Mouse (Mus musculus) B cell, adult 2 months (primary cell): ENCODE measurements around the gene Trim10.
A peak's percentile ranks its signal among the peaks of the same experiment; 100 is the strongest.
"Not testable (repeated sequence)": the region's sequence is repeated elsewhere in the genome, so short reads cannot be mapped to it uniquely, and the experiment has no call there.

Source experiments
- DNase-seq, 2 experiments: peaks; one replicate each; pipeline ENCODE4 v3.0.0; 2022

Gene Trim10

DNA sequence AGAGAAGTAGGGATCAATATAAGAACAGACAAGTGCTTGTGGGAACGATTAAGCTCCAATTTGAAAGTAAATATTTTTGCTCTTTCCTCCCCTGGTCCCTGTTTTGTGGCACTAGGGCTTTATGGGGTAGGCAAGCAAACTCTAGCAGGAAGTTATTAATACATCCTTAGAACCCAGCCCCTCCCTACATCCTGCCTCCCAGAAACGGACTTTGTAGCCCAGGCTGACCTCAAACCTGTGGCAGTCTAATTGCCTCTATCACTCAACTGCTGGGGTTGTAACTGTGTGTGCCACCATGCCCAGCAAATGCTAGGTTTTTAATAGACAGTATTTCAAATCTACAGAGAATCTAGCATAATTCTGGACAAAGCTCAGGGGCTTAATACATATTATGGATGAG is 7.7 kb upstream of the Trim10 start:
- no peak for DNase-seq

DNA sequence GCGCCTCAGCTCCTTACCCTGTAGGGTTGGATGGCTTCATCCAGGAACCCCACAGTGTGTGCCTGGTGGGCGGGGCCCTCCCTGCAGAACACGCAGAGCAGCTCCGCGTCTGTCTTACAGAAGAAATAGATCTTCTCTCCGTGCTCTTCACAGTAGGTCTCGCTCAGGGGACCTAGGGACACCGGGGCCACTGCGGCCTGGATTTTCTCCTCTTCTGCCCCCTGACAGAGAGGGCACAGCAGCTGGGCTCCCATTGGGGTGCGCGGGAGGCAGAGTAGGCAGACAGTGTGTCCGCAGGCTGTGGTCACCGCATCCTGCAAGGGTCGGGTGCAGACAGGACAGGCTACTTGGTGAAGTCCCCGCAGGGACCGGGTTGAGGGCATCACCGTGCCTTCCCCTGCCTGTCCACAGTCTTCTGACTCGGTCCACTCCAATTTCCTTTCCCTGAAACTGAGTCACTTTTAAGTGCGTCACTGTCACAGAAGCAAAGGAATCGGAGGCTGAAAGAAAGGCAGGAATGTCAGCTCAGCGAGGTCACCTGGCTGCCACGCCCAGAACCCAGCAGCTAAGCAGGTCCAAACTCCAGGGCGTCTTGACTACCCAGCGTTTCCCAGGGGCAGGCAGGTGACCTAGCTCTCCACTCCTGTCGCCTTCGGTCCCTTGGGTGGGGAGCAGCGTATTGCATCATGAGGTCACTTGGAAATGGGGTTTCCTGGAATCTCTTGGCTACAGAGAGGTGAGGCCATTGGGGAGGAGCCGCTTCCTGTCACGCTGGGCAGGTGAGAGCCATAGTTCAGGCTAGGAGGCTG is 2.5 kb upstream of the Trim10 start, which contains the start of gene Trim15:
Trim15 (minus strand) TSS at position 492 of the 809 bp plus-strand sequence.
- no peak for DNase-seq

DNA sequence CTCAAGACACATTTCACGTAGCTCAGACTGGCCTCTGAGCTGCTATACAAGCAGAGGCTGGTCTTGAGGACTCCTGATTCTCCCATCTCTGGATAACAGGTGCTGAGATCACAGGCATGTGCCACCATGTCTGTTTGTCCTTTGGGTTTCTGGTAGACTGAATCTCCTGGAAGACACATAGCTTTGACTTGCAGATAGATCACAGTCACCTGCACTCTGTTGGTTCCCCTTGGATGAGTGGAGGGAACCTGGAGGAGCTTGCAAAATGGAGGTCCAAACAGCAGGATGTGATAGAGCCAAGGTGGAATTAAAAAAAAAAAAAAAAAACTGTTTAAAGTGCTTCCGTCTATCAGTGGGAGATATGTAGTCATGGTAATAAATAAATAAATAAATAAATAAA is 538 bp upstream of the Trim10 start:
- DNase-seq = no peak

DNA sequence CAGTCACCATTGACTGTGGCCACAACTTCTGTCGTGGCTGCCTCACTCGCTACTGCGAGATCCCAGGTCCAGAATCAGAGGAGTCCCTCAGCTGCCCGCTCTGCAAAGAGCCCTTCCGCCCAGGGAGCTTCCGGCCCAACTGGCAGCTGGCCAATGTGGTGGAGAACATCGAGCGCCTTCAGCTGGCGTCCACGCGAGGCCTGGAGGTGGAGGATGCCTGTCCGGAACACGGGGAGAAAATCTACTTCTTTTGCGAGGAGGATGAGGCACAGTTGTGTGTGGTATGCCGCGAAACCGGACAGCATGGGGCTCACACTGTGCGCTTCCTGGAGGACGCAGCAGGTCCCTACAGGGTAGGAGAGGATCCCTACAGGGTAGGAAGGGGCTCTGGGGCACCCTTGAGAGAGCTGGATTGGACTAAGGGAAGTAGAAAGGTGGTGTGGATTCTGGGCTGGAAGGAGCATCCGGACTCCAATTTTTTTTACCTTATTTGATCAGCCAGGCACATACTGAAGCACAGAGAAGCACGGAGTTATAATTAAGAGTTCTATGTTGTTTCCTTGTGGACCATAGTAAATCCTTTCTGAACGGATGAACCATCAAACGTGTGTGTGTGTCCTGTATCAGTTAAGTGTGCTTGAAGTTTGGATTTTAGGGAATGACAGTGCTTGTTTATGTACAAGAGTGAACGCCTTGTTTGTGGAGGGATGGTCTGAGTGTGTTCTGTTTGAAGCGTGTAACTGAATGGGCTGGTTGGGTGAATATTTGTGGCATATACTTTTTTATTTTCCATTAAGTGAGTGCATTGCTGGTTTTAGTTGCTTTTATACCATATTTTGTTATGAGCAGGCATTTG is 809 bp downstream of the Trim10 start:
- no peak for DNase-seq

DNA sequence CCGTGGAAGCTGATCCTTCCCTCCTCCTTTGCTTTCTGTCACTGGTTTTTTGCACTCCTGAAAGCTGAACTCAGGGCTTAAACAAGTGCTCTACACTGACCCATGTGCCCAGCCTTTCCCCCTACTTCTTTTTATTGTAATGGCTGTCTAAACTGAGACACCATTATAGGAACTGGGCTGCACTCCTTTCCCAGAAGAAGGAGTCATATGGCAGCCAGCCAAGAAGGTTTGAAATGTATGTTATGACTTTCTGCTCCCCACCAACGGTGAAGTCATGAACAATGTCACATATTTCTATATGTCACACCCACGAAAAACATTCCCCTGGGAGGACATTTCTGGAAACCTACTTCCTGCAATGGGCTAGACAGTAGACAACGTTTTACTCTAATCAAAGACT is 5.3 kb downstream of the Trim10 start:
- DNase-seq = no peak

DNA sequence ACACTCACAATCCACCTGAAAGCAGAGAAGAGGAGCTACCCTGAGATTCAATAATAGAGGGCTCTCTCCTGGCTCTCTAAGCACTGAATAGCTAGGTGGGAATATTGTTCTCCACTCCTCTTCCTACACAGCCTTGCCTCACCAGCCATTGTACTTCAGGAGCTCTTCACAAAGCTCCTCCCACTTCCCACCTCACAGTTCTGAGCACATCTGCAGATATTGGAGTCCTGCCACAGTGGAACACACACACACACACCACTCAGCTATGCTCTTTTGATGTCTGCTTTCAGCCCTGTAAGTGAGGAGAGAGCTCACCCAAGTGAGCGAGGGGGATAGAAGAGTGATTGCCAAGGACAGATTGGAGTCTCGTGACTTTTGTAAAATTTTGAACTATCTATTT is 14.0 kb downstream of the Trim10 start:
- no peak for DNase-seq

DNA sequence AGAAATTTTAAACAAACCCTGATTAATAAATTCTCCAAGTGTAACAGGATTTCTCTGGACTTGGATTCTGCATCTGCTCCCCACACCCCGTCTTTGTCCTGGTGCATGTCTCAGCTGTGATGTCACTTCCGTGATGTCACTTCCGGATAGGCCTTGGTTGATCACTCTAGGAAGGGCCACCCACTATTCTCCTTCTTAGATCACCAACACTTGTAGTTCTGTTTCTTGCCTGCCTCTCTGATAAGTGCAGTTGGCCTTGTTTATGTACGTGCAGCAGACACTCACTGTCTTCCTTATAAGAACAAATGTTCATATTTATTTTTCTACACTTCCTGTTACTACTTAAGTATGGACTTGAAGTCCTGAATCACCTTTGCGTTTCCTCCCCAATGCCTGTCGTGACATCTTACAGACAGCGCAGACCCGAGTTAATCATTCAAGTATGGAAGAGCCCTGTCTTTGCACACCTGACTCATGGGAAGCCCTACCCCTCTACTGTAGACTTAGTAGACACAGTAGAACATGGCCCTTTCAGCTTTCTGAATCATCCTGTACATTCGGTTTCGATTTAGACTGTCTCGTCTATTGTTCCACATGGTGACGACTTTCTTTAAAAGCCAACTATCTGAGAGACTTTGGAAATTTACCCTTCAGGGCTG is 15.9 kb downstream of the Trim10 start:
- no peak for DNase-seq

DNA sequence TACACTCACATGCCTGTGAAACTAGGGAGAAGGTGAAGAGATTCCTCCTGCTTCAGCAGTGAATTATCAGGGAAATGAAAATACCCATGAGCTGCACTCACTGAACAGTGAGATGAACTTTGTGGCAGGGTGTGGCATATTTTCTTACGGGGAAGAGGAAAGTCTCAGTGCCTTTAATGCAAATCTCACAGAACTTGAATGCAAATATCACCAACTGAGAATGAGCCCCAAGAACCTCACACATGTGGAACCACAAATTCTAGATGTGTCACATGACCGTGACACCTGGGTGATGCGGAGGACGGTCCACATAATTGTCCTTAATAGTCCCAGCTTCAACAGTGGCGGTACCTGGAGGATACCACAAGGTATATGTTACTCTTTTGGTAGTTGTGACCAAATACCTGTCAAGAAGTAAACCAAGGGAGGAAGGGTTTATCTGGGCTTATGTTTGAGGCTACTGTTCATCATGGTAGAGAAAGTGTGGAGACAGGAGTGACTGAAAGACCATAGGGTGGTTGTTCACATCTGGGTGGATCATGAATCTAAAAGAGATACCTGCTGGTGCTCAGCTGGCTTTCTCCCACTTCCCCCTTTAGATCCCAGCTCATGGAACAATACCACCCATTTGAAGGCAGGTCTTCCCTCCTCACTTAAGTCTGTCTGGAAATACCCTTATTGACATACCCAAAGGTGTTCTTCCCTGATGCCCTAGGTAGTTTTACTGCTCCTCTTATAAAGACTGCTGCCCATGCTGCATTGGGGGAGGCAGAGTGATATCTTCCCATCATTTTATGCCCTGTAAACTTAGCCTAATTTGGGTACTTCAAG is 20.9 kb downstream of the Trim10 start, which contains the start of gene Trim40:
Trim40 (minus strand) TSS at position 51 of the 831 bp plus-strand sequence.
- DNase-seq = no peak

DNA sequence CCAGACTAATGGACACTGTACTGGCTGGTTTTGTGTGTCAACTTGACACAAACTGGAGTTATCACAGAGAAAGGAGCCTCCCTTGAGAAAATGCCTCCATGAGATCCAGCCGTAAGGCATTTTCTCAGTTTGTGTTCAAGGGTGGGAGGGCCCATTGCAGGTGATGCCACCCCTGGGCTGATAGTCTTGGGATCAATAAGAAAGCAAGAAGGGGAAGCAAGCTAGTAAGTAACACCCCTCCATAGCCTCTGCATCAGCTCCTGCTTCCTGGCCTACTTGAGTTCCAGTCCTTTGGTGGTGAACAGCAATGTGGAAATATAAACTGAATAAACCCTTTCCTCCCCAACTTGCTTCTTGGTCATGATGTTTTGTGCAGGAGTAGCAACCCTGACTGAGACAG is 22.1 kb downstream of the Trim10 start:
- DNase-seq = not testable (repeated sequence)

DNA sequence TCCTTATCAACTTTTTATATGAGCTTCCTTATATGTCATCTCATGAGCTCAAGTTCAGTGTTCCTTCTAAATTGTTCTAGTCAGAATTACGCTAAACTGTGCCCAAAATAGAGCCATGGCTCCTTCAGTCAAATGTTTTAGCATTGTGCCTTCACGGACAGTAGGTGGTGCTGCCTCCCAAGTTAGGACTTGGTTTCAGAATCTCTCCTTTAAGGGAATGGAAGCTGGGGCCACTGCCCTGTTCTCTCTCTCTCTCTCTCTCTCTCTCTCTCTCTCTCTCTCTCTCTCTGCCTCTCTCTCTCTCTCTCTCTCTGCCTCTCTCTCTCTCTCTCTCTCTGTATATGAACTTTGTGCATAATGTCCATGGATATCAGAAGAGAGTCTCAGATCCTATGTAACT is 23.0 kb downstream of the Trim10 start:
- peak; percentile 46 to 50 for DNase-seq

DNA sequence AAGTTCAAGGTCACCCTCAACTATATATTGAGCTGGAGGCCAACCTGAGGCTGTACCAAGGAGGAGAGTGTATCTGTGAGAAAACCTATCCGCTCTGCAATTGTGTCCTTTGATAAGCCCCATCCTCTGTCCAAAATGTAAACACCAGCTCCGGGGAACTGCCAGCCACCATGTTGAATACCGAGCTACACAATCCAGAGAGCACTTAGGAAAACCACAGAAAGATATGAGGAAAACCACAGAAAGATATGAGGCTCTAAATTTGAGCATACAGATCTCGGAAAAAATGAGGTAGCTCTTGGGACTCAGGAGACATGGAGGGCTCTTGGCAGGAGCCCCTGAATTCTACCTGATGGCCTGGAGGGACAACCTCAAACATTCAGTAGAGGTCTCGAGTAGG is 24.0 kb downstream of the Trim10 start:
- no peak for DNase-seq

DNA sequence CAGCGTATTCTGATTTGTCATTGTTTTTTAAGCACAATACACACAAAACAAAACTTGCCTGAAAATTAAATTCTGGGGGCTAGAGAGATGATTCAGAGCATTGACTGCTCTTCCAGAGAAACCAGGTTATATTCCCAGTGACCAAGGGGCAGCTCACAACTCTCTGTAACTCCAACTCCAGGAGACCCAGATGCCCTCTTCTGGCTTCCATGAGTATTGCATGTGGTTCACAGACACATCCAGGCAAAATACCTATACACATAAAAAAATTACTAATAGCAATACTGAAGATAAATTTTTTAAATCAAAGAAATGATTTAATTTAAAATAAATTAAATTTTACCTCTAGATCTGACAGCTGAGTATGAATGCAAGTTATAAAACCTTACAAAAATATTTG is 27.2 kb downstream of the Trim10 start:
- DNase-seq = no peak

DNA sequence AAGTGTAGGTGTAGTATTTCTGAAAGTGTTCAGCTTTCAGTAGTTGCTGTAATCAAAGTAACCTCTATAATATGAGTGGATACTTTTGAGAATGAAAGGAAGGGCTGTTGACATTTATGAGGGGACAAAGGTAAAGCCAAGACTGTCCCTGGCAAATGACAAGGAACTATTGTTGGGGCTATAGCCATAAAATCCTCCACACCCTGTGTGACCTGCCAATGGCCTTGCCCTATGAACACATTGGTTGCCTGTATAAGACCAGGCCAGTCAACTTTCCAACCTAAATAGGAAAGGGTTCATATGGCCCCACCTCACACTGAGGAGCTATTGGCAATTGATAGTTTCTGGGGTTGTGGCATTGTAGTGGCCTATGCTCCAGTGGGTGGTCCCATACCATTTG is 27.7 kb downstream of the Trim10 start:
- no peak for DNase-seq

DNA sequence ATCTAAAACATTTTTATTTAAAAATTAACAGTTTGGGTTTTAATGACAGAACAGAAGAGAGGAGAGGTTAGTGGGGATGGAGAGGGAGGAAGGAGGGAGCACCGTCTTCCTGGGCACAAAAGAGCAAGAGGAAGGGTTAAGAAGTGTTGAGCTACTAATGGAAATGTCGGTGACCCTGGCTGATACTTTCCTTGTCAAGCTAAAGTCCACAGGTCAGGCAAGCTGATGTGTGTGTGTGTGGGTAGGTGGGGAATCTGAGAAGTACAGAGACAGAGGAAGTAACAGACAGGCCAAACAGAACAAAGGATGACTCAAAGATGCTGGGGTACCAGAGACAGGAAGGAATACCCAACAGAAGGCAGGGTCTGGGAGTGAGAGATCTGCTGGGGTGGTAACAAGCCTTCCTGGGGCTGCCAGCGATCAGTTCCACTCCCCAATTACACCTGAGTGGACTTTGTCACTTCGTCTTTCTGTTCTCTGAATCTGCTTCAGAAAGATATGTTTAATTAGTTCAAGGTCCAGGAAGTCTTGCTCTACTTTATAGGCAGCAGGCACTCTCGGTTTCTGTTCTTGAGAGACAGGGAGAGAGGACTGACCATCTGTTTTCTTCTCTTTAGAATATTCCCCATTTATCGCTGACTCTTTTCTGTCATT is 28.3 kb downstream of the Trim10 start, which contains the start of gene Trim31:
Trim31 (plus strand) TSS at position 567 of the 654 bp plus-strand sequence.
- DNase-seq = no peak

DNA sequence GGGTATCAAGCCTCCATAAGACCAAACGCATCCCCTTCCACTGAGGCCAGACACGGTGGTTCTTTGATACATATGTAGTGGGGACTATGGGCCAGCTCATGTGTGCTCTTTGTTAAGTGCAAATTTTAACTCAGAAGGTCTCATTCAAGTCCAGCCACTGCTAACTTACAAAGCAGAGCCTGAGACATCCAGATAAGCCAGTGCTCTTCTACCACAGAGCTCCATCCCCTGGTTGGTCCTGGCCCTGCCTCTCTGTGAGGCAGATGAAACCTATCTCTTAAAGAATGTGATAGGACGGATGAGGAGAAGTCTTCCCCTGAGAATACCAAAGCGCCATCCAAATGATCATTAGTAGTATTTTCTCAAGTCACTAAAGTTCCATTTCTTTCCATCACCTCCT is 30.0 kb downstream of the Trim10 start:
- no peak for DNase-seq

DNA sequence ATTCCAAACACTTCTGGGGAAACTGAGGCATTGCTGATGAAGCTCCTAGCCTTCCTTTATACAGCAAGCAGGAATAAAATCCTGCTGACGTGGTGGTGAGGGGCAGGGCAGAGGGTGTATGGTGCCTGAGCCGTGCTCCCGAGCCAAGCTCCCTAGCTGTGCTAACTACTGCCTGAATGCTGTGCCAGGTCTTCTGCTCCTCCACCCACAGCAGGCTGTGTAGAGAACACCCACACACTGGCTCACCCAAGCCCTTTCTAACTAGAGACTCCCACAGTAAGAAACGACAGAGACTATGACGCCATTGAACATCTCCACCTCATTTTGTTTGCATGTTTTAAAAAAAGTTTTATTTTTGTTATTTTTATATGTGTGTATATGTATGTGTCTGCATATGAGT is 30.6 kb downstream of the Trim10 start:
- no peak for DNase-seq

DNA sequence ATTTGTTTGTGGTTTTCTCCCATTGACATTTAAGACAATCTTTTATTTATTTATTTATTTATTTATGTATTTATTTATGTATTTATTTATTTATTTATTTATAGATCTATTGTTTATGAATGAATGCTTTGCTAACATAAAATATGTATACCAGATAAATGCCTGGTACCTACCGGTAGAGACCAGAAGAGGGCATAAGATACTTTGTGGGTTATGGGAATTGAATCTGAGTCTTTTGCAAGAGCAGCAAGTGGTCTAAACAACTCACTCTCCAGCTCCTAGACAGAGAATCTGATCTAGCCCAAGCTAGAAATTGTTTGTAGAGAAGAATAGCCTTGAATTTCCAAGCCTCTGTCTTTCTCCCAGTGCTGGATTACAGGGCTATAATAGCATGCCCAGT is 31.3 kb downstream of the Trim10 start:
- DNase-seq = no peak

DNA sequence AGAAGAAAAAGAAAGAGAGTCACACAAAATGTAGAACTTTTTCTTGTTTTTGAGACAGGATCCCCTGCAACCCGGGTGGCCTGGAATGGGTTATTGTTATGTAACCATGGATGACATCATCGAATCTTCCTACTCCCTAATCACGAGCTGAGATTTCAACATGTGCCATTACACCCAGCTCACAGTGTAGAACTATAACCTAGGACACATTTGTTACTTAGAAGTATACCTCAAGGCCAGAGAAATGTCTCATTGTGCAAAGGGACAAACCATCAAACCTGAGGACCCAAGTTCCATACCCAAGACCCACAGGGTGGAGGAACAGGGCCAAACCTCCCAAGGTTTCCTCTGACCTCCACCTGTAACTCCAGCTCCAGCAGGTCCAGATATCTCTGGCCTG is 34.3 kb downstream of the Trim10 start:
- no peak for DNase-seq

DNA sequence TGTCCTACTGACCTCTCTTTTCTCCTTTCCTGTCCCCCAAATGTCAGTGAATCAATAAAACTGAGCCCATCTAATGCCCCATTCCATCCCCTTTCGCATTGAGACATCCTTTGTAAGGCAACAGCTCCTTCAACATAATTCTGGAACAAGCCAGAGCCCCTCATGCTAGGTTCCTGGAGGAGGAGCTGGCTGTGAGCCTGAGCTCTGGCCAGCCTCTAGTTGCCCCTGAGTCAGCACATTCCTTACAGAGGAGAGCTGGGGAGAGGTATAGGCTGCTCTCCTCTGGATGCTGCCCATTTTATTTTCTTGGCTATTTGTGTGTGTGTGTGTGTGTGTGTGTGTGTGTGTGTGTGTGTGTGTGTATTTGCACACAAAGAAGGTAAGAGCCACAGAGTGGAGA is 38.9 kb downstream of the Trim10 start:
- no peak for DNase-seq

DNA sequence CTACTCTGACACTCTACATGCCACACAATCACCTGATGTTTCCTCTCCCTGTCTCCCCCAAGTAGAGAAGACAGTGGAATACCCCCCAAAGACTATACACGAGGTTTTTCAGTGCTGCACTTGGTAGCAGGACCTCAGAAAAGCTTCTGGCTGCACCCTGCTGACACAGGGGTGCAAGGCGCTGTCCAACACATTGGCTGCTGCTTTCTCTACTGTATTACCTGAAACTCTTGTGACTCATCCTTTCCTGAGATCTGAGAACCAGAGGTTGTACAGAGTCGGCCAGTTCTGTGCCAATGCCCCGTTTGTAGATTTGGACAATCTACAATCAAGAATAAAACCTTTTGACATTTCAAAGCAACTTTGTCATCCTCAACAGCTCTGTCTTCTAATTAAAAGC is 40.4 kb downstream of the Trim10 start:
- DNase-seq = no peak

DNA sequence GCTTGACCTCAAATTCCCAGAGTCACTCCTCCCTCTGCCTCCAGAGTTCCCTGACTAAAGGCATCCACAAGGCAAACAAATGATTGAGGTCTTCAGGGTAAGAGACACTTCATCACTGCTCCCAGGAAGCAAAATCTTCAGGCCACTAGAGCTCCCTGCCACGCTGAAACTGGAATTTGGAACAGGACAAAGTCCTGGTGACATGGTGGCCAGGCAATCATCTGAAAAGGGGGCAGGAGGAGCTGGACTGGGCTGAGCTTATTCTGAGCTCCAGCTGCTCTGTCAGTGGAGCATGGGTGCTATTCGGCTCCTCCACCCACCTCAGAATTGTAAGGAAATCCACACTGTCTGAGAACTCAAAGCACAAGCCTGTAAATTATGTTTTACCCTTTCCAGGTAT is 42.7 kb downstream of the Trim10 start:
- no peak for DNase-seq

DNA sequence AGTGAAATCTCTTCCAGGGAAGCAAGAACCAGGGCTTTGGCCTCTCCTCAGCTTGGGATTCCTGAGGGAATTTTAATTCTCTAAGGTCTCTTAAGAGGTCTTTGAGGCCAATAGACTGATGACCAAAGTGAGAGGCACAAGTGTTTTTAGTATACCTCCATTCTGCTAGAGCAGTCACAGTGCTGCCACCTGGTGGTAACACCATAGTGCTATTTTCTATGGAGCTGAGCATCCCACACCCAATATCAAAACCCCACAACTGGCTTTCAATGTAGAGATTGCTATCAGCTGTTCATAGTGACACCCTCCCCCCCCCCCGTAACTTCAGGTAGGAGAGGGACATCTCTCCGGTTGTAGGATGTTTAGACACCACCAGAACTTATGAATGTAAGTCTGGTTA is 44.7 kb downstream of the Trim10 start:
- peak; percentile 81 to 85 for DNase-seq
